ENCODE assay signal across 8 mouse cellular contexts in the genomic region with DNA sequence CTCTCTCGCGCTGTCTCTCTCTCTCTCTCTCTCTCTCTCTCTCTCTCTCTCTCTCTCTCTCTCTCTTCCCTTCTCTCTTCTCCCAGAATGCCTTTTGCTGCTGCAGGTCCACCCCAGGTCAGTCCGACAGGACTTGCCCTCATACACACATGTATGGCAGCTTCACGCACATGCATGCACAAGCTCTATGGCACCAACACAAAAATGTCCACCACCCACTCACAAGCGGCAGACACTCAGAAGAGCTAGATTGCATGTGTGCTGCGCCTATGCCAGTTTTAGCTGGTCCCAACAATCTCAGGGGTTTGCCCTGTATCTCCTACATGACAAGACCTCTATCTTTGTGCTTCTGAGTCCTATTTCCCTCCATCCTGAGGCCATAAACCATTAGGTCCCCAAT. TPM values are rescaled to one million over a fixed set of nuclear protein-coding genes. Genes with fewer than 3 reads are reported as not detected.
DNase-seq lines count a peak whose midpoint lies in the region; ATAC-seq and TF ChIP-seq lines count a peak whose summit lies in the region.

No protein-coding gene starts in this region.

- H3K4me1 ChIP-seq in kidney, embryonic 15.5 days: peaks cover 74% of the 10 kb centered on the region
- H3K4me1 ChIP-seq in embryonic facial prominence, embryonic 12.5 days: peaks cover 66% of the 10 kb centered on the region
- H3K4me1 ChIP-seq in hindbrain, embryonic 12.5 days: peaks cover 71% of the 10 kb centered on the region
- H3K4me1 ChIP-seq in midbrain, embryonic 13.5 days (replicated peaks): peaks cover 75% of the 10 kb centered on the region
- peaks cover 14% of the 10 kb centered on the region for H3K4me1 ChIP-seq in kidney, adult 2 months (ENCODE audit: control insufficient read depth, insufficient read depth, low read length)

- no peak for TF ChIP-seq POLR2A in kidney, adult 2 months (IDR thresholded peaks at IDR 0.05; ENCODE audit: low read depth, low read length)

- H3K4me3 ChIP-seq in kidney, embryonic 15.5 days (replicated peaks): peak overlapping the region; percentile 15; the same call in 1 of the 2 replicates
- H3K4me3 ChIP-seq in embryonic facial prominence, embryonic 12.5 days: no peak overlapping the region
- no peak overlapping the region for H3K4me3 ChIP-seq in hindbrain, embryonic 12.5 days
- H3K4me3 ChIP-seq in midbrain, embryonic 13.5 days (replicated peaks): no peak overlapping the region
- no peak overlapping the region for H3K4me3 ChIP-seq in kidney, adult 2 months (ENCODE audit: insufficient read depth, low read depth, low read length)

- ATAC-seq in kidney, embryonic 15.5 days (replicated peaks; ENCODE audit: low FRiP score): no peak
- ATAC-seq in embryonic facial prominence, embryonic 12.5 days (ENCODE audit: insufficient number of reproducible peaks, insufficient read depth, low FRiP score, low TSS enrichment): no peak
- no peak for ATAC-seq in hindbrain, embryonic 12.5 days (ENCODE audit: low FRiP score)
- ATAC-seq in midbrain, embryonic 13.5 days: no peak

- H3K4me2 ChIP-seq in kidney, embryonic 15.5 days: peak overlapping the region; percentile 78
- peak overlapping the region; percentile 71 for H3K4me2 ChIP-seq in embryonic facial prominence, embryonic 12.5 days (replicated peaks)
- H3K4me2 ChIP-seq in hindbrain, embryonic 12.5 days (replicated peaks): peak overlapping the region; percentile 53; the same call in 1 of the 2 replicates
- peak overlapping the region; percentile 60 for H3K4me2 ChIP-seq in midbrain, embryonic 13.5 days (replicated peaks)

- no peaks in the 10 kb centered on the region for H3K36me3 ChIP-seq in kidney, embryonic 15.5 days
- H3K36me3 ChIP-seq in embryonic facial prominence, embryonic 12.5 days: no peaks in the 10 kb centered on the region
- H3K36me3 ChIP-seq in hindbrain, embryonic 12.5 days: no peaks in the 10 kb centered on the region
- H3K36me3 ChIP-seq in midbrain, embryonic 13.5 days: peaks cover 16% of the 10 kb centered on the region
- no peaks in the 10 kb centered on the region for H3K36me3 ChIP-seq in kidney, adult 2 months (ENCODE audit: control insufficient read depth, insufficient read depth, low read length)

- DNase-seq in kidney, adult 9 months: no peak
- DNase-seq in ovary, postnatal 14 days (ENCODE audit: low spot score): no peak
- no peak for DNase-seq in kidney, adult 2 months
- DNase-seq in ovary, adult 18-20 months (ENCODE audit: low spot score): no peak

- no peak overlapping the region for H3K9ac ChIP-seq in kidney, embryonic 15.5 days
- peak overlapping the region; percentile 12; the same call in 1 of the 2 replicates for H3K9ac ChIP-seq in embryonic facial prominence, embryonic 12.5 days
- no peak overlapping the region for H3K9ac ChIP-seq in hindbrain, embryonic 12.5 days
- H3K9ac ChIP-seq in midbrain, embryonic 13.5 days (replicated peaks): peak overlapping the region; percentile 19; the same call in 1 of the 2 replicates

- WGBS in kidney, embryonic 15.5 days: 50% methylated on average over 6 of the region's 6 CpGs
- WGBS in embryonic facial prominence, embryonic 12.5 days: 50% methylated on average over 6 of the region's 6 CpGs
- WGBS in hindbrain, embryonic 12.5 days: 53% methylated on average over 6 of the region's 6 CpGs
- 63% methylated on average over 6 of the region's 6 CpGs for WGBS in midbrain, embryonic 13.5 days
- 69% methylated on average over 6 of the region's 6 CpGs for WGBS in kidney, adult 2 months

- no peaks in the 10 kb centered on the region for H3K9me3 ChIP-seq in kidney, embryonic 15.5 days (replicated peaks)
- H3K9me3 ChIP-seq in embryonic facial prominence, embryonic 12.5 days: no peaks in the 10 kb centered on the region
- H3K9me3 ChIP-seq in hindbrain, embryonic 12.5 days (replicated peaks): no peaks in the 10 kb centered on the region
- H3K9me3 ChIP-seq in midbrain, embryonic 13.5 days: no peaks in the 10 kb centered on the region

- TF ChIP-seq CTCF in kidney, adult 2 months (conservative IDR thresholded peaks at IDR 0.05; ENCODE audit: insufficient read depth, insufficient read length, low read depth, low read length): no peak

- peaks cover 42% of the 10 kb centered on the region for H3K27me3 ChIP-seq in kidney, embryonic 15.5 days
- H3K27me3 ChIP-seq in embryonic facial prominence, embryonic 12.5 days: peaks cover 60% of the 10 kb centered on the region
- H3K27me3 ChIP-seq in hindbrain, embryonic 12.5 days: peaks cover 57% of the 10 kb centered on the region
- peaks cover 56% of the 10 kb centered on the region for H3K27me3 ChIP-seq in midbrain, embryonic 13.5 days
- peaks cover 7% of the 10 kb centered on the region for H3K27me3 ChIP-seq in kidney, adult 2 months (replicated peaks; ENCODE audit: control insufficient read depth, insufficient read depth, low read length)

- no peak overlapping the region for H3K27ac ChIP-seq in kidney, embryonic 15.5 days
- no peak overlapping the region for H3K27ac ChIP-seq in embryonic facial prominence, embryonic 12.5 days
- no peak overlapping the region for H3K27ac ChIP-seq in hindbrain, embryonic 12.5 days
- H3K27ac ChIP-seq in midbrain, embryonic 13.5 days: peak overlapping the region; percentile 44; the same call in 1 of the 2 replicates
- H3K27ac ChIP-seq in kidney, adult 2 months (ENCODE audit: insufficient read depth, low read depth, low read length): no peak overlapping the region

RNA-seq across cellular contexts. Expression of a gene that starts 5.5 kb away (rescaled TPM):
- polyA plus RNA-seq in kidney, embryonic 15.5 days (2015; fragmentation: Nextera tagmentation; extraction: Ambion mirVana): 9.3 and 11.9 TPM in 2 replicates
- 12.8 and 15.8 TPM in 2 replicates for polyA plus RNA-seq in embryonic facial prominence, embryonic 12.5 days (2016; fragmentation: Nextera tagmentation; extraction: Ambion mirVana)
- 21.7 and 22.2 TPM in 2 replicates for polyA plus RNA-seq in hindbrain, embryonic 12.5 days (2016; fragmentation: Nextera tagmentation; extraction: Ambion mirVana)
- polyA plus RNA-seq in midbrain, embryonic 13.5 days (2015; fragmentation: Nextera tagmentation; extraction: Ambion mirVana): 21.8 and 22.5 TPM in 2 replicates
- 2.4 and 4.2 TPM in 2 replicates for polyA plus RNA-seq in kidney, adult 2 months (2012; rRNA removed)

RNA-seq across cellular contexts. Expression of a gene that starts 20.6 kb away (rescaled TPM):
- 29.8 and 31.5 TPM in 2 replicates for polyA plus RNA-seq in kidney, embryonic 15.5 days (2015; fragmentation: Nextera tagmentation; extraction: Ambion mirVana)
- polyA plus RNA-seq in embryonic facial prominence, embryonic 12.5 days (2016; fragmentation: Nextera tagmentation; extraction: Ambion mirVana): 47.1 and 48.8 TPM in 2 replicates
- 20.5 and 21.4 TPM in 2 replicates for polyA plus RNA-seq in hindbrain, embryonic 12.5 days (2016; fragmentation: Nextera tagmentation; extraction: Ambion mirVana)
- 8.8 and 11.4 TPM in 2 replicates for polyA plus RNA-seq in midbrain, embryonic 13.5 days (2015; fragmentation: Nextera tagmentation; extraction: Ambion mirVana)
- 8.2 and 10.4 TPM in 2 replicates for polyA plus RNA-seq in kidney, adult 2 months (2012; rRNA removed)

RNA-seq across cellular contexts. Expression of a gene that starts 32.5 kb away (rescaled TPM):
- 73.4 and 84.3 TPM in 2 replicates for polyA plus RNA-seq in kidney, embryonic 15.5 days (2015; fragmentation: Nextera tagmentation; extraction: Ambion mirVana)
- 42.7 and 45.5 TPM in 2 replicates for polyA plus RNA-seq in embryonic facial prominence, embryonic 12.5 days (2016; fragmentation: Nextera tagmentation; extraction: Ambion mirVana)
- polyA plus RNA-seq in hindbrain, embryonic 12.5 days (2016; fragmentation: Nextera tagmentation; extraction: Ambion mirVana): 40.3 and 41.9 TPM in 2 replicates
- polyA plus RNA-seq in midbrain, embryonic 13.5 days (2015; fragmentation: Nextera tagmentation; extraction: Ambion mirVana): 28.2 and 34.2 TPM in 2 replicates
- 95.1 and 111 TPM in 2 replicates for polyA plus RNA-seq in kidney, adult 2 months (2012; rRNA removed)

RNA-seq across cellular contexts. Expression of a gene that starts 36.3 kb away (rescaled TPM):
- polyA plus RNA-seq in kidney, embryonic 15.5 days (2015; fragmentation: Nextera tagmentation; extraction: Ambion mirVana): 66.0 and 66.6 TPM in 2 replicates
- 32.6 and 36.1 TPM in 2 replicates for polyA plus RNA-seq in embryonic facial prominence, embryonic 12.5 days (2016; fragmentation: Nextera tagmentation; extraction: Ambion mirVana)
- polyA plus RNA-seq in hindbrain, embryonic 12.5 days (2016; fragmentation: Nextera tagmentation; extraction: Ambion mirVana): 14.3 and 15.4 TPM in 2 replicates
- polyA plus RNA-seq in midbrain, embryonic 13.5 days (2015; fragmentation: Nextera tagmentation; extraction: Ambion mirVana): 9.7 and 10.7 TPM in 2 replicates
- 54.1 and 59.2 TPM in 2 replicates for polyA plus RNA-seq in kidney, adult 2 months (2012; rRNA removed)

RNA-seq across cellular contexts. Expression of a gene that starts 44.5 kb away (rescaled TPM):
- 0.34 and 0.35 TPM in 2 replicates for polyA plus RNA-seq in kidney, embryonic 15.5 days (2015; fragmentation: Nextera tagmentation; extraction: Ambion mirVana)
- 0.13 and 0.38 TPM in 2 replicates for polyA plus RNA-seq in embryonic facial prominence, embryonic 12.5 days (2016; fragmentation: Nextera tagmentation; extraction: Ambion mirVana)
- polyA plus RNA-seq in hindbrain, embryonic 12.5 days (2016; fragmentation: Nextera tagmentation; extraction: Ambion mirVana): 0.12 and 0.29 TPM in 2 replicates
- 0.19 and 0.24 TPM in 2 replicates for polyA plus RNA-seq in midbrain, embryonic 13.5 days (2015; fragmentation: Nextera tagmentation; extraction: Ambion mirVana)
- polyA plus RNA-seq in kidney, adult 2 months (2012; rRNA removed): 0.38 and 0.41 TPM in 2 replicates

Comparison
In these comparisons a context has a peak if more than half of its experiments do, and no peak if none do; other contexts are left out.
1. H3K9ac ChIP-seq: peak in embryonic facial prominence, embryonic 12.5 days (single experiment) and midbrain, embryonic 13.5 days (single experiment); none in kidney, embryonic 15.5 days (single experiment) and hindbrain, embryonic 12.5 days (single experiment).
2. Peak in every context shown above with its lines, with median percentiles within 50 percentile points of each other: H3K4me2 ChIP-seq.